Mouse (Mus musculus) frontal cortex, postnatal 36 days (tissue): ENCODE results near the gene LTO1.

Source experiments
- DNase-seq, 2 experiments: peaks; one replicate each; pipeline ENCODE4 v3.0.0; 2022; ENCODE audit warnings: low spot score in 2 of 2

LTO1 gene

GRCm38 (mm10) chr7:144908705-144909104 is 6.2 kb upstream of the LTO1 start:
- DNase-seq = peak in 1 of 2 experiments; percentile 42

GRCm38 (mm10) chr7:144911121-144911520 is 3.8 kb upstream of the LTO1 start:
- DNase-seq = peak; percentile 53 to 74

GRCm38 (mm10) chr7:144912897-144913296 is 2.0 kb upstream of the LTO1 start:
- DNase-seq = no peak

- peak; percentile 85 to 93 for DNase-seq
Measured at GRCm38 (mm10) chr7:144914296-144914947, 478 bp upstream of the LTO1 start.

- no peak for DNase-seq
Measured at GRCm38 (mm10) chr7:144918823-144919222, 3.9 kb downstream of the LTO1 start.

- no peak for DNase-seq
Measured at GRCm38 (mm10) chr7:144927591-144927990, 12.7 kb downstream of the LTO1 start.

GRCm38 (mm10) chr7:144928009-144928888 is 13.3 kb downstream of the LTO1 start:
- no peak for DNase-seq

GRCm38 (mm10) chr7:144928889-144929210 is 13.9 kb downstream of the LTO1 start:
- no peak for DNase-seq

- DNase-seq = no peak
Measured at GRCm38 (mm10) chr7:144929506-144929905, 14.6 kb downstream of the LTO1 start.

GRCm38 (mm10) chr7:144929931-144930330 is 15.0 kb downstream of the LTO1 start:
- no peak for DNase-seq

GRCm38 (mm10) chr7:144931778-144932177 is 16.9 kb downstream of the LTO1 start:
- no peak for DNase-seq

GRCm38 (mm10) chr7:144932389-144932937 is 17.6 kb downstream of the LTO1 start:
- no peak for DNase-seq

GRCm38 (mm10) chr7:144933336-144933735 is 18.4 kb downstream of the LTO1 start:
- no peak for DNase-seq

- DNase-seq = no peak
Measured at GRCm38 (mm10) chr7:144933796-144934195, 18.9 kb downstream of the LTO1 start.

- no peak for DNase-seq
Measured at GRCm38 (mm10) chr7:144934901-144935300, 20.0 kb downstream of the LTO1 start.

- peak in 1 of 2 experiments; percentile 64 for DNase-seq
Measured at GRCm38 (mm10) chr7:144935563-144935962, 20.7 kb downstream of the LTO1 start.

- DNase-seq = no peak
Measured at GRCm38 (mm10) chr7:144936311-144936880, 21.5 kb downstream of the LTO1 start.

GRCm38 (mm10) chr7:144937490-144937889 is 22.6 kb downstream of the LTO1 start:
- DNase-seq = peak; percentile 90 to 92

- DNase-seq = no peak
Measured at GRCm38 (mm10) chr7:144937899-144938517, 23.1 kb downstream of the LTO1 start.

GRCm38 (mm10) chr7:144938661-144939343 is 23.9 kb downstream of the LTO1 start:
- no peak for DNase-seq

- peak; percentile 59 to 71 for DNase-seq
Measured at GRCm38 (mm10) chr7:144939344-144940002, 24.6 kb downstream of the LTO1 start, which contains the start of gene Ccnd1. Gene Ccnd1 (minus strand): TSS chr7:144939925.
